Mouse (Mus musculus) megakaryocyte-erythroid progenitor cell, adult 5-6 weeks (primary cell): ENCODE results near the gene AC131692.1. TPM values are rescaled to one million over a fixed set of nuclear protein-coding genes. Genes with fewer than 3 reads are reported as not detected.
"Not testable (repeated sequence)": the region's sequence is repeated elsewhere in the genome, so short reads cannot be mapped to it uniquely, and the experiment has no call there.

Source experiments
- ATAC-seq: replicated peaks from 2 replicates; pipeline ENCODE4 v1.8.0; 2016; ENCODE audit warnings: mild to moderate bottlenecking, inconsistent platforms; ENCODE audit not compliant: severe bottlenecking, poor library complexity, low FRiP score, low TSS enrichment
- total RNA-seq, 2 experiments: library from RNA; stranded (forward) in 1 of 2; stranded (reverse) in 1 of 2; fragments of 200-1000, 215-1000 nt in 1 of 2; fragments of >200 nt in 1 of 2; fragmentation: Nextera tagmentation in 1 of 2; gene quantifications; 2 replicates each; pipeline ENCODE4 v1.2.3; 2014 to 2017

Gene AC131692.1
- total RNA-seq, 2 experiments from 2014 or later = 1.6 to 3.5 TPM

DNA sequence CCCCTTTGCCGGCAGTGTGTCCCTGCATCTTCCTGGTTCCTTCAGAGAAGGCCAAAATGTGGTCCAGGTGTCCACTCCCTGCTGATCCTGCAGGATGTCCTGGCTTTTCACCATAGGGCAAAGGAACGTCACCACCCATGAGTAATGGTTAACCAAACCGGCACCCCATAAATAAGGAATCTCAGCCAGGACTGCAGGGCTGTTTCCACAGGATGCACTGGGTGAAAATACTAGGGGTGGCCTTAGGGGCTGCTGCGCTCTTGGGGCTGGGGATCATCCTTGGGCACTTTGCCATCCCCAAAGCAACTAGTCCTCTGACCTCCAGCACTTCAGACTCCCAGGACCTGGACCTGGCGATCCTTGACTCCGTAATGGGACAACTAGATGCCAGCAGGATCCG lies 11.4 kb downstream of the AC131692.1 start, which contains the start of gene Naaladl1:
Gene Naaladl1, plus strand, starts transcription at position 197 of the 400 bp plus-strand sequence.
- no peak for ATAC-seq

DNA sequence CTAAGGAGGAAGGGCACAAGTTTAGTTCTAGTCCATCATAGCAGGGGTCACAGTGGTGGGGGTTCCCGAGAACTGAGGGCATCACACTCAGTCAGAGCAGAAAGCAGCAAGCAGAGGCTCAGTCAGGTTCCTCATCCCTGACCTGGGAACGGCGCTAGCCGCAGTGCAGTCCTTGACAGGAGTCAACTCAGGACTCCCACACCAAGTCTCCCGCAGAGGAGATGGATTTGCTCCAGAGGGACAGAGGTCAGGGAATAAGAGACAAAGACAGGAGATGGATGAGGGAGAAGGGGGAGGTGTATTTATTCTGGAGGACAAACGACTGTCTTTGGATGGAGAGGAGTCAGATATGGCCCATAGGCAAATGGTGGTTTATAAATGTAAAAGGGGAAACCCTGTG lies 18.9 kb downstream of the AC131692.1 start:
- no peak for ATAC-seq

DNA sequence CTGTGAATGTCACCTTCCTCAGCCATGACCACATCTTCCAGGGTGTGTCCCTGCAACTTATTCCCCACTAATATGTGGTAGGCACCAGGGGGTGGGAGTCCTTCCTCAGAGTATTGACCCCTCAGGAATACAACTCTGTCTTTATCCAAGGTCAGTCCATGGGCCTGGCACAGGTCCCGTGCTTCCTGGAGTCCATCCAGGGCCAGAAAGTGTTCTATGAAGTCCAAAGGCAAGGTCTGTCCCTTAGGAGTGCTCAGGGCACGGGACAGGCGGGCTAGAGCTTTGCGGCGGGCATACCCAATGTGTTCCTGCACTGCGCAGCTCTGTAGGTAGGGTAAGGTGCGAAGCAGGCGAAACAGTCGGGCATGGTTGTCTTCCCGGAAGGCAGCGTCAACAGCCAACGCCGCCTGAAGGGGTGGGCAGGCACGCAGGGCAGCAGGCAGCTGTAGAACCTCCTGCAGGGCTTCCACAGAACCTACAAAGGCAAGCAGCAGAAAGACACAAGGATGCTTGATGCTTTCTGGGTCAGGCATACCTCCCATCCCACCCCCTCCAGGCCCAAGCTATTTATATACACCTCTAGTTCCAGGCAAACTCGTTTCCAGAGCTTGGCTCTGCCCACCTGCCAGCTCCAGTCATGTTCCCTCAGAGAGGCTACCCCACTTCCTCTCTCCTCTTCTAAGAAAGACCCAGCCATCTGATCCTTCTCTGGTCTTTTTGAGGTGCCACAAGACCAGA lies 22.1 kb downstream of the AC131692.1 start:
- ATAC-seq = no peak

GRCm38 (mm10) chr19:6117346-6117985 lies 23.2 kb downstream of the AC131692.1 start:
- no peak for ATAC-seq

- peak; percentile 74 for ATAC-seq
Observed at GRCm38 (mm10) chr19:6117986-6118676, 23.9 kb downstream of the AC131692.1 start, which contains the start of gene Sac3d1. Sac3d1 (minus strand) TSS chr19:6118650.

DNA sequence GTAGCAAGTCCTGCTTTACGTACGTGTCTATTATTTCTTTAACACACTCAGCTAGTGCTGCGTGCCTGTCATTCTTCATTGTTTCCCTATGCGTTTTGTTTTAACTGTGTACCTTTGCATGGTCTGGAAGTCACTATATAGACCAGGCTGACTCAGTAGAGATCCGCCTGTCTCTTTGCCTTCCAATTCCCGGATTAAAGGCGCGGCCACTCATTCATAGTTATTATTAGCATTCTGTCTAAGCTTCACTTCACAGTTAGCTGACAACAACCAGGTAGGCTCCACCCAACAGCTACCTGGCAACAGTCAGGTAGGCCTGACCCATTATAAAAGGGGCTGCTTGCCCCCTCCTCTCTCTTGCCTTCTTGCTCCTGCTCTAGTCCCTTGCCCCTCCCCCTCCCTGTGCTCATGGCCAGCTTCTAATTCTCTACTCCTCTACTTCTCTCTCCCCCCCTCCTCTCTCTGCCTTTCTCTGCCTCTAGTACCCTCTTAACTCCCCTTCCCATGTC lies 24.5 kb downstream of the AC131692.1 start:
- no peak for ATAC-seq

GRCm38 (mm10) chr19:6121761-6122160 lies 27.5 kb downstream of the AC131692.1 start:
- no peak for ATAC-seq

DNA sequence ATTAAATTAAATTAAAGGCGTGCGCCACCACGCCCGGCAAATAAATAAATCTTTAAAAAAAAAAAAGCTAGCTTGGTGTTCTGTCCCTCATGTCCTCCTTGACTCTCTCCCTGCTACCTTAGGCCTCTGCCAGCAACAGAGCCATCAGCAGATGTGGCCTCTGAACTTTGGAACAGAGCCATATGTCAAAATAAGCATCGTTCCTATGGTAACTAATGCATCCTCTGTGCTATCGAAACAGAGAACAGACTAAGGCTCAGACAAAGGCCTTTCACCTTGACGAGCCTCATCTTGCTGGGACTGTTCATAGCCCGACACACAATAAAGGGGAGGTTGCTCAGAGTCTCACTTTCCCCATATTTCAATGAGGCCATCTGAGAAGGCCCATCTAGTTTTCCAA lies 29.1 kb downstream of the AC131692.1 start:
- ATAC-seq = no peak

GRCm38 (mm10) chr19:6124898-6125297 lies 30.7 kb downstream of the AC131692.1 start:
- ATAC-seq = no peak

DNA sequence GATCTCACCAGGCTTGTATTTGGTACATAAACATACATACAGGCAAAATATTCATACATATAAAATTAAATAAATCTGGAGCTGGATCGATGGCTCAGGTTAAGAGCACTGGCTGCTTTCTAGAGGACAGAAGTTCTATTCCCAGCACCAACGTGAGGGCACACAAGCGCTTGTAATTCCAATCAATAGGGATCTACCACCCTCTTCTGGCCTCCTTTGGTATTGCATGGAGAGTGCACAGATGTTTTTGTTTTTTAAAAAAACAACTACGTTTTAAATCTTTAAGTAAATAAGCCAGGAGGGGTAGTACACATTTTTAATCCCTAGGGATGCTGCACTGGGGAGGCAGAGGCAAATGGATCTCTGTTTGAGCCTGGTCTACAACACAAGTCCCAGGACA lies 32.1 kb downstream of the AC131692.1 start:
- ATAC-seq = 0 out of 2 replicates have a peak, but pooled peaks have one; percentile 16

GRCm38 (mm10) chr19:6126789-6127580 lies 32.8 kb downstream of the AC131692.1 start:
- ATAC-seq = no peak

GRCm38 (mm10) chr19:6127760-6128341 lies 33.6 kb downstream of the AC131692.1 start, which contains the start of gene Snx15:
Snx15 (minus strand) TSS chr19:6128304.
- peak; percentile 92 for ATAC-seq

DNA sequence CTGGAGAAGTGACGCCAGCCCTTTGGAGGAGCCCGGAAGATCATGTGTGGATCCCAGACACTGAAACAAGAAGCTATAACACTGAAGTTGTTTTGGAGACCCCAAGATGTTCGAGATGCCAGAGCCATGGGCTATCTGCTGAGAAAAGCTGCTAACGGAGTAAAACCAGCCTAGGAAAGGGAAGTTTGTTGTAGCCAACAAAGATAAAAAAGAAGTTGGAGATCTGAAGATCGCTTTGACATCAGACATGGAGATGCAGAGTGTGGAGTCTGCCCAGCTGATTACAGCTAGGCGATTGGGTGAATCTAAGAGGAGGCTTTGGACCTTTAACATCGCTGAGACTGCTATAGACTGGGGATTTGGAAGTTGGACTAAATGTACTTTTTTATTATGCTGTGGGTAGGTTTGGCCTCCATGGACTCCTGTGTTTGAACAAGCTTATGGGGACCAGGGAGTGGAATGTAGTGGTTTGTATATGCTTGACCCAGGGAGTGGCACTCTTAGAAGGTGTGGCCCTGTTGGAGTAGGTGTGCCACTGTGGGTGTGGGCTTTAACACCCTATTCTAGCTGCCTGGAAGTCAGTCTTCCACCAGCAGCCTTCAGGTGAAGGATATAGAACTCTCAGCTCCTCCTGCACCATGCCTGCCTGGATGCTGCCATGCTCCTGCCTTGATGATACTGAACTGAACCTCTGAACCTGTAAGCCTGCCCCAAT lies 36.4 kb downstream of the AC131692.1 start:
- ATAC-seq = not testable (repeated sequence)

DNA sequence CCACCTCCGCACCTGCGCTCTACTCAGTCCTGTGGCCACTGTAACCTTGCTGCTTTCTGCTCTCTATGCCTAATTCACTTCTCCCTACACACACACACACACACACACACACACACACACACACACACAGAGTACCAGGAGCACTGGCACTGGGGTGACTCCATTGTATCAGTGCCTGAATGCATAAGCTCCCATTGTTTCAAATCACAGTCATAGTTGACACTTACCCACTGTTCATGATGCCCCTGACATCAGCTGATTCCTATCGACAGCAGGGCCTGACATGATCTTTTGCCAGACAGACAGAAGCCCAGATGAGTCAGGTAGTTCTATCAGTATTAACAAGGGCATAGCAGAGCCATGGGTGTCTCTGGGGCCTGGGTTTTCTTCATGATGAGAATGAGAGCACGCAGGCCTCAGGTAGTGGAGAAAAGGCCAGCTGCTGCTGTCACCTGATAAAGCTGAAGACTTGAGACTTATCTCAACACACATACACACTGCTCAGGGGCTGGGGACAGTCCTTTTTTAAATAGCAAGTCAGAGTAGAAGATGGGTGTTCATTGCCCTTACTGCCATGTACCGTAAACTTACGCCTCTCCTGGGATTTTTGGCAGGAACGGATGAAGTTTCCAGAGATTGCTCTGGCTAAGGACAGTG lies 38.1 kb downstream of the AC131692.1 start:
- ATAC-seq = peak; percentile 56

GRCm38 (mm10) chr19:6133197-6133596 lies 39.0 kb downstream of the AC131692.1 start:
- not testable (repeated sequence) for ATAC-seq

- ATAC-seq = no peak
Observed at GRCm38 (mm10) chr19:6136397-6136796, 42.2 kb downstream of the AC131692.1 start.

DNA sequence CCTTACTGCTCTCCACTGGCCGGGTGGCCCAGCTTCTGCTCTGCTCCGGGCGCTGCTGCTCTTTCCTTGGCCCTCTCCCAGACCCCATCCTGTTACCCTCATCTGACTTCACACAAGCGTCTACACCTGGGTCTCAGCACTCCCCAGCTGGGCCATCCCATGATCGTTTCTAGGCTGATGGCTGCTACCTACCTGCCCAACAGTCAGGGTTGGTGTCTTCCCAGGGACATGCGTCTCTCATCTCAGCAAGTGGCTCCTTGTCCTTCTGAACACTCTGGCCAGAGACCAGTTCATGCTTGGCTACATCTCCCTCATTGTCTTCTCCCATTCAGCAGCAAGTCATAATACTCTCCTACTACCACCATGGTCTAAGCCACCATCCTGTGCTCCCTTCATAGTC lies 45.5 kb downstream of the AC131692.1 start:
- ATAC-seq = no peak

- peak; percentile 28 for ATAC-seq
Observed at GRCm38 (mm10) chr19:6140374-6140677, 46.1 kb downstream of the AC131692.1 start.
